Mouse (Mus musculus) telencephalon, adult 2 months (tissue): ENCODE results near the gene Rims3.

ENCODE experiments used
- DNase-seq: peaks from one replicate; pipeline ENCODE4 v3.0.0-alpha.2; 2011; ENCODE audit warnings: low read depth, low spot score

Rims3 gene

DNA sequence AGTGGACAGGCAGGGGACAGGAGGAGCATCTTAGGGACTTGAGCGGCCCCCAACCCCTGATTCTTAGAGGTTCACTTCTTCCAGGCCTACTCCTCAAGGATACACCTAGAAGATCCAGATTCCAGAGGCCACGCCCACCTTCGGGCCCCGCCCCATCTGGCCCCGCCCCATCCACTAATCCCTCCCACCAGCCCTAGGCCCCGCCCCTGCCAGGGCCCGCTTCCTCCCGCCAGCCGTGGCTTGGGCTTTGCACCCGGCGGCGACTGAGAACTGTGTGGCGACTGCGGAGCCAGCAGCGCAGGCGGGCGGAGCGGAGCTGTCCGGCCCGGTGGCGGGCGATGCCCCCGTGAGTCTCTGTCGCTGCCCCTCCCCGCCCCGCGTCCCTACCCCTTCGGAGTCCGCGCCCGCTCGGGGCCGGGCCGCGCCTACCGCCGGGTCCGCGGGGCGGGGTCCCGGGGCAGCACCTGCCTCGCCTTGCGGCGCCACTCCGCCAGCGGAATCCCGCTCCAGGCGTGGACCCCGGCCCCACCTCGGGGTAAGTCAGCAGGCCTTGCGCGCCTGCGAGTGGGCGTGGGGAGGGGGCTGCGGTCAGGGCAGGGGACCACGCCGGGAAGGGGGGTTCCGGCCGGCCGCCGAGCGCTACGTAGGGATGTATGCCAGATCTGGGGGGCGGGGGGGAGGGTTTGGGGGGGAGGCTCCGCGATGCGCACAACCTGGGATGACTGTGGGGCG, at the start of gene Rims3:
Rims3 (plus strand) TSS at position 229 of the 732 bp plus-strand sequence.
- no peak for DNase-seq

DNA sequence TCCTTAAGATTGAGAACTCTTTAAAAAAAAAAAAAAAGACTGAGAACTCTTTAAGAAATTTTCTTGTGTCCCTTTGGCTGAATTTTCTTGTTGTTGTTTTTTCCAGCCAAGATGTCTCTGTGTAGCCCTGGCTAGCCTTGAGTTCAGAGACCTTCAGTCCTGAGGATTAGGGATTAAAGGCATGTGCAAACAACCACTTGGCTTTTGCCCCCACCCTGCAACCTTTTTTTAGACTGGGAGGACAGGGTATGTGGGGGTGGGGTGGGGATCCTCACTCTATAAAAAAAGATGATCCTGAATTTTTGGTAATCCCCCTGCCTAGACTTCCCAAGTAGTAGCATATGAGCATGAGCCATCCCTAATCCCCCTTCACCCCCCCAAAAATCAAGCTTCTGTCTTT, 48.8 kb upstream of the Rims3 start:
- DNase-seq: no peak

DNA sequence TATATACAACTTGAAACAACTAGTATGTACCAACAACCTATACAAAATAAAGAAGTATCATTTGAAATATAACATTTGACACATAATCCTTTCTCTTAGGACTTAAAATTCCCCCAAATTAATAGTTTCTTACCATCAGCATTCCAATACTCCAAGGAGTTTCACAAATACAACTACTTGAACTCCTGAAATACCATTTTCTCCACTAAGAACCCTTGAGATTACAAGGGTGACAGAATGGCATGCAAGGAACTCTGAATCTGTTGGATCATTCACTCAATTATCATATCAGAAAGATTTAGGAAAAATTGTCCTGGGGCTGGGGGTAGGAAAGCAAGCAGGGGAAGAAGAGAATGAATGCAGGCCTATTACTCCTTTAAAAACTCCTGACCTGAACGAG, 40.9 kb upstream of the Rims3 start:
- no peak for DNase-seq

DNA sequence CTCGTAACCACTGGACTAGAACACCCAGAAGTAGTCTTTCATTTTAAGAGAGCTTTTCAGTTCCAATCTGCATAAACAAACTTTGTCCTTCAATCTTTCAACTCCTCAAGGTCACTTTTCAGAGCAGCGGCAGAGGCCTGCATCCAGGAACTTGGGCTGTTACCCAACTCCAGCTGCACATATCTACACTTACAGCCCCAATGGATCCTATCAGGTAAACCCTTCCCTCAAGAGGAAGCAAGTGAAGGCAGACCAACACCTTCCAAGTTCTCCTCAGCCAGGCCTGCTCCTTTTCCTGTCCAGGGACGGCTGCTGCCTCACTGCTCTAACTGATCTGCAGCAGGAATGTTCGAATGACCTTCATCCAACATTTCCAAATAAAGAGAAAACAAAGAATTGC, 40.4 kb upstream of the Rims3 start:
- no peak for DNase-seq

DNA sequence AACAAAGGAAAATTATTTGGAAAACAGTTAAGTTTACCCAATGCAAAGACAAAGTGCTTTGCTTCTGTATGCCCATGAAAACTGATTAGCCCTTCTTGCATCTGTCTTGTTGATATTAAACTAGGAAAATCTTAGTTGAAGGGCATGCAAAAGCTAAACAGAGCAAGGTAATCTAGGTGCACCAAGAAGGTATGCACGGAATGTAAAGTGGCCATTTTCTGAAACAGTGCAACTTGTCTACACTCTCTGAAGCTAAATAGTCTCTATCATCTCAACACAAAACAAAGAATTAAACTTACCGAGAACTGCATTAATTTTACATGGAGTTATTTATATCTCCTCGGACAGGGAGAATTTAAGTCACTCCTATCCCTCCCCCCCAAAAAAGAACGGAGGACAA, 39.5 kb upstream of the Rims3 start:
- no peak for DNase-seq

DNA sequence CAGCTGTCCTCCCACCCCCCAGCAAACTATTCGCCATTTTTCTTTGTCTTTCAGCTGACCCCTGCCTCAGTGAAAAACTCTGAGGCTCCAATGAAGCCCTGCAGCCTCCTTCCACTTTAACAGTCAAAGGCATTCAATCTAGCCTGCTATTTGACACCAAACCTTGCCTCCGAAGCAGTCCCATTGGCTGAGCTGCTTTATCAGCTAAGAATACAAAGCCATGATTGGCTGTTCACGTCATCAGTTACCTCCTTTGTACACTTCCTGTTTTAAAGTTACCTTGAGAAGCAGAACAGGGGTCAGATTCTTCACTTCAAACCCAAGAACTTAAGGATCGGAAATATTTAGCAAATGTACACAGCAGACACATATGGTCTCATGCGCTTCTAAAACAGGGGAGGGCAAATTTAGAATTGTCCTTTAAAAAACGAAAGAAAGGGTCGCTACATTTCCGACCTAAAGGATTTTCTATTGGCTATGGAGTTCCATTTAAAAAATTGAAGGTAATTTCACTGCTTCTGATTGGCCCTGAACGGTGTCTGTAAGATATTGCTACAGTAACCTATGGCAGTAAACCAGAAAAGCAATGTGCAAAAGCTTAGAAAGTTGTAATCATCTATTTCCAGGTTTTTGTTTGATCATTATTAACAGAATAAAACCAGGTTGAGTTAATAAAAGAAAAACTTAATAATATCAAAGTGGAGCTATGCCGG, 38.8 kb upstream of the Rims3 start:
- peak; percentile 97 for DNase-seq

DNA sequence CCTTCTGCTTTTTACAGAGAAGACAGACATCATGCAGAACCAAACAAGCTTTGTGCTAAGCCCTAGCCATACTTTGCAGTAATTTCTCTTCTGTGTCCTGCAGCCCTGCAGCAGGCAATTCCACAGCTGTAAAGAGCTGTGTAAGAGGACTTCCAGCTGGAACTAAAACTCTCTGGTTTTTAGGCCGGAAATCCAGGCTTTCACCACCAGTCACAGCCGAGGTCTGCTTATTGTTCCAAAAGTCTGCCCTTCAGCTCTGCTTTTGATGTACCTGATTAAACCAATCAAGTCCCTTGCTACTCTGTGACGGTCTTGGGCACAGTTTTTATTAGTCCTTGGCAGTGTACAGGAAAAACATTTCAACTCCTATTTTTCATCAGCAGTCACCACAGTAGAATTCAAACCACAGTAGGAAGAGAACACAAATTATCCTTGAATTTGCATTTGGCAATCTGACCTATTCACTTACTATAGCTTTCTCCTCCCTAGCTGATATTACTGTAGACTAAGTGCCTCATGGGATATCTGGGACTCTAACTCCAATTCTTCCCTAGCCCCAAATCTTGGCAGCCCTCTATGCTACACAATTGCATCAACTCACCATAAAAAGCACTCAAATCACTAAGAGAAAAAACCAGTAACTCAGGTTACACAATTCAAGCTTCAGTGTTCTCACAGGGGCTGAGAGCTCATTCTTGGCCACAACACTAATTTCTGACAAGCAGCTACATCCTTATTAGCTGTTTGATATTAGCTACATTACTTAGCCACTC, 37.4 kb upstream of the Rims3 start:
- no peak for DNase-seq

DNA sequence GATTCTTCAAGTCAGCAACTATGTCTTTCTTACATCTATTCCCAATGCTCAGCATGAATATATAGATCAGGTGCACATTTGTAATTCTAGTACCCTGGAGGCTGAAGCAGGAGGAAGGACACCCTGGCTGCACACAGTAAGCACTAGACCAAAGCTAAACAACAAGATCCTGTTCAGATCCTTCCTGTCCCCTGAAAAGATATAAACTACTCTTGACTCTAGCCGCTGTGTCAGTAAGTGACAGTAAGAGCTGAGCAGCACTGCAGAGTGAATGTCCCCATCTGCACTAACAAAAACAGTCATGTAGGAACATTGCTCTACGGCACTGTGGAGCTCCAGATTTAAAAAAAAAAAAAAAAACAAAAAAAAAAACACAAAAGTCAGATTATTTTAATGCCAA, 36.7 kb upstream of the Rims3 start:
- no peak for DNase-seq

DNA sequence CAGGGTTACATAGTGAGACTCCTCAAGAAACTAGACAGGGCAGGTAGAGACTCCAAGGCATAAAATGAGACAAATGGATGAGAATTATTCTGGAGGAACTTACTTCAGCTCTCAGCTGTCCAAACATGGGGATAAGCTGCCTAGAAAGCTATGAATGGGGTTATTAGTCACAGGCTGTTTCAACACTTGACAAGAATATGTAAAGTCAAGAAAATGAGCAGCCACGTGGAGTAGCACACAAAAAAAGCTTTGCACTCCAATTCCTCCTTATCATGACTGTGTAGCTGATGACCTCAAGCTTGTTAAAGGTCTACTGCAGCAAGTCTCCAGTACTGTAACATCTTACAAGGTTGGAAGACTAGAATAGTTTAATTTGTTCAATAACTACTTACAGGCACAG, 35.3 kb upstream of the Rims3 start:
- no peak for DNase-seq

DNA sequence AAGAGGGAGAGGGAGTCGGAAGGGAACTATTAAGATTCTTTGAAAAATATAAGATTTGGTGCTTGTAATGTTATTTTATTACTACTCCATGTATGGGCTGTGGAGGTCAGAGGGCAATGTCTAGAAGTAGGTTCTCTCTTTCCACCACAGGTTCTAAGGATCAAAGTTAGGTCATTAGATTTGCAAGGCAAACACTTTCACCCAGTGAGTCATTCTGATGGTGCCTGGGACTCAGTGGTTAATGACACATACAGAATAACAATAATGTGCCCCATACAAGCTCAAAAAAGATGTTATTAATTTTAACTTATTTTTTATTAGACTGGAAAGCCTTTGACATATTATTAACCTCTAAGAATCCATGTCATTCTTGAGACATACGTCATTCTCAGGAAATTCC, 34.7 kb upstream of the Rims3 start:
- DNase-seq: no peak

DNA sequence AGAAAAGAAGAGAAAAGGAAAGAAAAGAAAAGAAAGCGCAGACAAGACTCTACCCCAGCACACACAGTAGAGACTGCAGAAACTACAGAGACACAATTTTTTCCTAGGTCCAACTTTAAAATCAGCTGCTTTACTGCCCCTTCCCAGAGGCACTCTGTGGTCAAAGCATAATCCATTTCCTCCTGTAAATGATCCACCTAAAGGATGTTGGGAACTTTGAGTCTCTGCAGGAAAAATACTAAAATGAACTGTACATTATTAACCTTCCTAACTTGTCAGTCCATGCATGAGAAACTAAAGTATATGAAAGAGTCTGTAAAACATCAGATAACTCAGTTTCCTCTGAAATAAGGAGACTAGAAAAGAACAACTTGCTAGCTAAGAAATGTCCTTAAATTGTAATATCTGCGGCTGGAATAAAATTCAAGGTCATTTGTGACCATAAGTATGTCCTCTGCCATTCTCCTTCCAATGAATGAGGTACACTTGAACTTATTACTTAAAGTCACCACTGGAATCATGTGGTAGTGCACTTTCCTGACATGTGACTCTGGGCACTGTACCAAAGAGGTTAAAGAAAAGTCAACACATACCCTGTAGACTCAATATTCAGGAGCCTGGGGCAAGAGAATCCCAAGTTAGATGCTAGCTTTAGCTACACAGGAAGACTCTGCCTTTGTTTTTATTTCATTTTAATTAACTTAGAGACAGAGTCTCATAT, 32.3 kb upstream of the Rims3 start:
- DNase-seq: no peak

DNA sequence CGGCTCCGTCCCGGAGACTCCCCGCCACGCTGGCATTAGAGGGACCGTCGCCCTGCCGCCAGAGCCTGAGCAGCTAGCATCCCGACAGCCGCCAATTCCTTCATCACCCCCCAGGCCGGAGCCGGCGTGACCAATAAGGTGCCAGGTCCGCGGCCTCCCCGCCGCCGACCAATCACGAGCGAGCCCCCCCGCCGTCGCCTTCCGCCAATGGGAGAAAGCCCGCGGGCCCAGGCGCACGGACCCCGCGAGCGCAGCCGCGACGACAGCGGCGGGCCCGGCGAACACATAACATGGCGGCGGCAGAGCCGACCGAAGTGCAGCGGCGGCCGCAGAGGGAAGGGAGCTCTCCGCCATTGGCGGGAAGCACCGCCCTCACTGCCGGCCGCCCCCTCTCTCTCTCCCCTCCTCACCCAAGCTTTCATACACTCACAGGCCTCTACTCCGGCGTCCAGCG, 29.5 kb upstream of the Rims3 start:
- DNase-seq: peak; percentile 80

DNA sequence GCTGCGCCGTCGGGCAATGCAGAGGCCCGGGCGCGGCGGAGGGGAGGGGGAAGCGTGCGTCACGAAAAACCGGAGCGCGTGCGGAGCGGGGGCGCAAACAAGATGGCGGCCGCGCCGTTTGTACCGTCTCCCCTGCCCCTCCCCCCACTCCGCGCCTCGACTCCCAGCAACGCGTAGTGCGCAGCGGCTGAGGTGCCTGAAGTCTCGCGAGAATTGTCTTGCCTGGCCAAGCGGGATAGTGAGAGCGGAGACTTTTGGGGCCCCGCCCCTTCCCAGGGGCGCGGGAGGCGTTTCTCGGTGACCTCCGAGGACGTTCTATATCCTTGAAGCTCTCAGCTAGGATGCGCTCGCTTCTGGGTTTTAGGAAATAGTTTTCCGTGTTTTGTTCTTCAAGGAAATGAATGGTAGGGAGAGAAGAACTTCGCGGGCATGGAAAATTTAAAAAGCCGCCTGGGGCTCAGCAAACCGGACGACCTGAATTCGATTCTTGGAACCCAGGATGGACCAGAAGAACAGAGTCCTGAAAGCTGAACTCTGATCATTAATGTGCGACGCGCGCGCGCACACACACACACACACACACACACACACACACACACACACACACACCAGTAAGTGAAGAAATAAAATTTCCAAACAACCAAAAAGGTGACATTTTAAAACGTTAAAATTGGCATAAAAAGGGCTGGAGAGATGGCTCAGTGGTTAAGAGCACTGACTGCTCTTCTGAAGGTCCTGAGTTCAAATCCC, 28.9 kb upstream of the Rims3 start:
- DNase-seq: peak; percentile 96

DNA sequence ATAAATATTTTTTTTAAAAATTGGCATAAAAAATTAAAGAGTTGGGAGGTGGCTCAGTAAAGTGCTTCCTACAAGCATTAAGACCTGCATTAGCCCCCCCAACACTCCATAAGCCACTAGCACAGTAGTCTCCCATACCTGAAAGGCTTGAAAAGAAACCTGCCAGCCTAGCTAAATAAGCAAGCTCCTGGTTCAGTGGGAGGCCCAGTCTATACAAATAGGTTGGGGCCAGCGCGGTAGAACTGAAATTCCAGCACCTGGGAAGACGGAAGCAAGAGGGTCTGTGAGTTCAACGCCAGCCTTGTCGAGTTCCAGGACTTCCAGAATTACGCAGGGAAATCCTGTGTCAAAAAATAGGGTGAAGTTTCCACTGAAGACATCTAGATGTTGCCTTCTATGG, 28.2 kb upstream of the Rims3 start:
- DNase-seq: no peak

DNA sequence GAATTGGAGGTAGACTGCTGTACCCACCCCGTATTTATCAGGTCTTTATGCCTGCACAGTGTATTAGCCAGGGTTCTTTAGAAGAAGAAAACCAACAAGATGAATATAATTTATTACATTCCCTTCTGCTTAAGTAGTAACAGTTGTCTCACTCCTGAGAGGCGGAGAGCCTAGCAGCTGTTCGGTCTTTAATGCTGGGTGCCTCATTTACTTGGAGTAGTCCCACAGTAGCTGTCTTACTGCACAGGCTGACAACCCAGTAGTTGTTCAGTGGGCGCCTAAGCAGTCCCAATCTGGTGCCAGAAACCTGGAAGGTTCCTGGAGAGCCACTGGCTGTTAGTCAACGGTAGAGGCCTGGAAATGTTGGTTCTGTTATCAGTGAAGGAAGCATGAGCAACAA, 23.8 kb upstream of the Rims3 start:
- no peak for DNase-seq

DNA sequence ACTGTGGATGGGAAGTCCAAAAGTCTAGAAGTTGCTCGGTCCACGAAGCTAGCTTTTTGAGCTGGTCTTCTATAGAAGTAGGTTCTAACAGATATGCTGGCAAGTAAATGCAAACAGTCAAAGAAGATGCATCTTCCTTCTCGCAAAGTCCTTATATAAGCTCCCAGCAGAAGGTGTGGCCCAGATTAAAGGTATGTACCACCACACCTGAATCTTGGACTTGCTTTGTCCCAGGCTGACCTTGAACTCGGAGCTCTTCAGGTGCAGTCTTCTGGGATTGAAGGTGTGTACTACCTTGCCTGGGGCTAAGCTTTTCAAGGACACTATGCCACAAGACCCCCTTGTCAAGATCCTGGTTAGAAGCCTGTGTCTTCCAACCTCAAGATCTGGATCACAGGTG, 23.1 kb upstream of the Rims3 start, which contains the start of gene Nfyc:
Nfyc (minus strand) TSS at position 101 of the 400 bp plus-strand sequence.
- DNase-seq: no peak

DNA sequence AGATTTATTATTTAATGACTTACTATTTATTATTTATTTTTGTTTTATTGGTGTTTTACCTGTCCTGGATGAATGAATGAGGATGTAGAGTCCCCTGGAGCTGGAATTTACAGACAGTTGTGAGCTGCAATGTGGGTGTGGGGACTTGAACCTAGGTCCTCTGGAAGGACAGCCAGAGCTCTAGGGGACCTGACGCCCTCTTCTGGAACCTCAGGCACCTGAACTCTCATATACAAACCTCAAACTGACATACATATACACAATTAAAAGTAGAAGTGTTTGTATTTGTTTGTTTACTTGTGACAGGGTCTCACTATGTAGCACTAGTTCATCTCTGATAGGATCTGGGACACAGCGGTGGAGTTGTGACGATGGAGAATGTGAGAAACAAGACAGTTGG, 13.3 kb upstream of the Rims3 start:
- no peak for DNase-seq

DNA sequence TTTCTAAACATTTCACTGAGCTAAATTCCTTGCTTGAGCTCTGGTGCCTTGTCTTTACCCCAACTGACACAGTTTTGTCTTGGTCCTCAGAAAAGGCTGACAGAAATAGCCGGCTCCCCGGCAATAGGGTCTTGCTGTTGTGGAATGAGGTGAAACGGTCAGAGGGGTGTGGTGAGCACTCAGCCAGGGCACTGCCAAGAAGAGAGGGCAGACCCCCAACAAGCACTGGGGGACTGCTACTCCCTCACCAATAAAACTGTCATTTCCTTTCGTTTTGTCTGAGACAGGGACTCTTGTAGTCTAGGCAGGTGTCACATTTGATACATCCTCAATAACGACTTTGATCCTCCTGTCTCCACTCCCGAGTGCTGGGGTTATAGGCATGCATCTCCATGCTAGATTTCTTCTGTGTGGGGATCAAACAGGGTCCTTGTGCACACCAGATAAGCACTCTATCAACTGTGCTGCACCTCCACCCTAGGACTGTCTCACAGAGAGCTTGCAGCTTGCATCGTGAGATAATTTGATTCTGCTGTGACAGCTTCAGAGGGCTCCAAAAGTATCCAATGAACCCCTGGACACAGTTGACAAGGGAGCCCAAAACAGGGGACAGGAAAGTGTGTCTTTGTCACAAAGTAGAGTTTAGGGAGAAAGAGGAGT, 10.1 kb upstream of the Rims3 start:
- DNase-seq: no peak

DNA sequence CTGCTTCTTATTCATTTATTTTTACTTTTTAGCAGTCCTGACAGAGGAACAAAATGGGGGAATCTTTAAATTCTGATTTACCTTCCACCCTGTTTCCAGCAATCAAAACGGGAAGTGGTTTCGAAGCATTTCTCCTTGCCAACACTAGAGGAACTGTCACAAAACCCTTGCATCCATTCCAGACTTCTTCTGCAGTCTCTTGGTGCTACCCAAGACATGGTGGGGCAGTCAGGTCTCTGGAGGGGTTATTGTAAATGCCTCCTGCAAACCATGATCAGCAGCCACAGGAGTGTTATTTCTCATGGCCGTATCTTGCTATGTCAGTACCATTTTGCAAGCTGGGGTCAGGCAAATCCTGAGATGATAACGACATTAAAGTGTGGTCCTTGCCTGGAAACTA, 9.5 kb upstream of the Rims3 start:
- no peak for DNase-seq

DNA sequence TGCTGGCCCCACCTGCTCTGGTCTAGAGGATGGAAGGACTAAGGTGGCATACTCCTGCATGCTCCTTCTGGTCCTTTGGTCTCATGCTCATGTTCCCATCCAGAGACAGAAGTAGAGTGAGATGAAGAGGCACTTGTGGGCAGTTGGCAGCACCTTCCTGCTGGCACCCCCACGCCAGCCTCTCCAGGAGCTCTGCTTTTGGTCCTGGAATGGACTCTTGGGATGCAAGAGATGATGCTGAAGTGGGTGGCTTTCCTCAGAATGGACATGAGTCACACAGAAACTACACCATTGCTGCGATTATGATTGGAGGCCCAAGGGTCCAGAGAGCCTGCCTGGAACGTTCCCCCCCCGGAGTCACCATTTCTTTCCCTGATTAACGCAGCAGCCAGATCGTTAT, 5.7 kb upstream of the Rims3 start:
- DNase-seq: no peak

DNA sequence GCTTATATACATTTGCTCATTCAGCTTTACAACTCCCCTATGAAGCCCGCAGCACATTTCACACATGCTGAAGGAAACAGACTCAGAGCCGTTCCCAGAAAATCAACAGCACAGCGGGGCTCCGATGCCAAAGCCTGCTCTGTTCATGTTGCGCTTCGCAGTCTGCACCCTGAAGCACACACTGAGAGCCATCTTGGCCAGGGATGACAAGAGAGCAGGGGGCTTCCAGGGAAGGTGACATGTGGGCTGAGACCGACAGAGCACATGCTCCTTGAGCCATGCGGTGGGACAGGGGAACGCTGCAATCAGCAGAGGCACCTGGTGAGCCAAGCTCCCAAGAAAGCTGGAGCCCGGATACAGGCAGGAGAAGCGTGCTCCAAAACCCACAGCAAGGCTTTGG, 5.2 kb upstream of the Rims3 start:
- DNase-seq: no peak
